Mouse (Mus musculus): ENCODE measurements around the gene Nbeal1.

Gene Nbeal1

GRCm38 (mm10) chr1:60343630-60344455, 163.4 kb downstream of the Nbeal1 start:
- no peak for DNase-seq (ENCODE audit: low spot score)

- no peak for DNase-seq (ENCODE audit: low spot score)
Measured at GRCm38 (mm10) chr1:60344670-60345069, 164.3 kb downstream of the Nbeal1 start.

- no peak for DNase-seq (ENCODE audit: low spot score)
Measured at GRCm38 (mm10) chr1:60345712-60346111, 165.3 kb downstream of the Nbeal1 start.

- no peak for DNase-seq (ENCODE audit: low spot score)
Measured at GRCm38 (mm10) chr1:60352786-60353185, 172.4 kb downstream of the Nbeal1 start.

GRCm38 (mm10) chr1:60361626-60362025, 181.2 kb downstream of the Nbeal1 start:
- DNase-seq (ENCODE audit: low spot score), result no peak

GRCm38 (mm10) chr1:60376556-60376955, 196.2 kb downstream of the Nbeal1 start:
- no peak for DNase-seq (ENCODE audit: low spot score)

- DNase-seq (ENCODE audit: low spot score), result no peak
Measured at GRCm38 (mm10) chr1:60381910-60382309, 201.5 kb downstream of the Nbeal1 start.

All from MN1 (cell line).